Mouse (Mus musculus): ENCODE data around the gene Olfr374.

DNA sequence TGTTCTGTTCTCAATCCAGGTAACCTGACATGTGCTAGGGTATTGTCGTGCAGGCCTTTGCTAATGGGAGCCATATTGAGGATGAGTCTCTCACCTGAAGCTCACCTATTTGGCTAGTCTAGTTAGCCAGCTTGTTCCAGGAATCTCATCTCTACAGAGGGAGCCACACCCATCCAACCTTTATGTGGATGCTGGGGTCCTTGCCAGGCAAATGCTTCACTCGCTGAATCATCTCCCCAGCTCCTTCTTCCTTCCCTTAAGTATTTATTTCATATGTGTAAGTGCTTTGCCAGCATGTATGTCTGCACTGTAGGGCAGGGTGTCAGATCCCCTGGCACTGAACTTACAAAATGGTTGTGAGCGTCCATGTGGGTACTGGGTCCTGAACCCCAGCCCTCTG, 39.7 kb downstream of the Olfr374 start:
- no peak for TF ChIP-seq CTCF (IDR thresholded peaks at IDR 0.05; ENCODE audit: control insufficient read depth, insufficient read depth, insufficient read length)
- TF ChIP-seq USF1 (IDR thresholded peaks at IDR 0.05; ENCODE audit: low read depth): no peak
- no peak for TF ChIP-seq CEBPB (IDR thresholded peaks at IDR 0.05; ENCODE audit: low read depth)
- TF ChIP-seq MAX (IDR thresholded peaks at IDR 0.05): no peak
- TF ChIP-seq FOSL1 (IDR thresholded peaks at IDR 0.05; ENCODE audit: insufficient read depth, low read length, poor library complexity, severe bottlenecking): no peak

Measured in C2C12 (cell line).